Mouse (Mus musculus) cerebellum, postnatal 25 days (tissue): ENCODE measurements at regions not wholly inside any gene's neighbourhood (a gene's known extent, or its start where the extent isn't known, plus 50 kb on each side); places are given as distances from the start of the nearest gene placed in this dataset.
"Not testable (repeated sequence)": the region's sequence is repeated elsewhere in the genome, so short reads cannot be mapped to it uniquely, and the experiment has no call there.

ENCODE experiments used
- DNase-seq, 2 experiments: peaks; one replicate each; pipeline ENCODE4 v3.0.0; 2021; ENCODE audit warnings: mixed read lengths in 2 of 2

DNA sequence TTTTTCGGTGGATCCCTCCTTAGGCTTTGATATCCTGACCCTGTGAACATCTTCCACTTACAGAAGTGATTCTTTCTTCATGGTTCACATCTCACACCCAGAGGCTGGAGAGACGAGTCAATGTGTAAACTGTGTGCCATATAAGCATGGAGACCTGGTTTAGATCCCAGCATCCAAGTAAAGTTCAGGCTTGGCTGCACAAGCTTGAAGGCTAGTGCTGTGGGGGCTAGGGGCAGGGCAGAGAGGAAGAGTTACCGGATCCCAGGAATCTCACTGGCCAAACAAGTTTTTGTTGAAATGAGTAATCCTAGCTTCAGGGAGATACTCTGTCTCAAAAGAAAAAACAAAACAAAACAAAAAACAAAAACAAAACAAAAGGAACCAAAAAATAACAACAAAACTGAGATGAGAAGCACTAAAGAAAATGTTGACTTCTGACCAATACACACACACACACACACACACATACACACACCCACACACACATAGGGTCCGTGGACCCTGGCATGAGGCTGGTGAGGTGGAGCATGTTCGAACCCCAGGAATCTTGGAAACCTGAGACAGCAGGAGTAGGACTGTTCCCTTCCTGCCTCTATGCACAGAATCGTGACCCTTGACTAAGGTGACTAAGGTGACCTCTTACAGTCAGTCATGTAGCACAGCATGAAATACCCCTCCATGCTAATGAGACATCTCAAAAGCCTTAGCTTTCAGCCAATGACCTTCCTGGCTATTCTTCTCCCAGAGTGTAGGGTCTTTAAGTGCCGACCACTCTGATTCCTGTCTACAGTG lies 55.2 kb downstream of the Gm12728 start:
- DNase-seq, result no peak

DNA sequence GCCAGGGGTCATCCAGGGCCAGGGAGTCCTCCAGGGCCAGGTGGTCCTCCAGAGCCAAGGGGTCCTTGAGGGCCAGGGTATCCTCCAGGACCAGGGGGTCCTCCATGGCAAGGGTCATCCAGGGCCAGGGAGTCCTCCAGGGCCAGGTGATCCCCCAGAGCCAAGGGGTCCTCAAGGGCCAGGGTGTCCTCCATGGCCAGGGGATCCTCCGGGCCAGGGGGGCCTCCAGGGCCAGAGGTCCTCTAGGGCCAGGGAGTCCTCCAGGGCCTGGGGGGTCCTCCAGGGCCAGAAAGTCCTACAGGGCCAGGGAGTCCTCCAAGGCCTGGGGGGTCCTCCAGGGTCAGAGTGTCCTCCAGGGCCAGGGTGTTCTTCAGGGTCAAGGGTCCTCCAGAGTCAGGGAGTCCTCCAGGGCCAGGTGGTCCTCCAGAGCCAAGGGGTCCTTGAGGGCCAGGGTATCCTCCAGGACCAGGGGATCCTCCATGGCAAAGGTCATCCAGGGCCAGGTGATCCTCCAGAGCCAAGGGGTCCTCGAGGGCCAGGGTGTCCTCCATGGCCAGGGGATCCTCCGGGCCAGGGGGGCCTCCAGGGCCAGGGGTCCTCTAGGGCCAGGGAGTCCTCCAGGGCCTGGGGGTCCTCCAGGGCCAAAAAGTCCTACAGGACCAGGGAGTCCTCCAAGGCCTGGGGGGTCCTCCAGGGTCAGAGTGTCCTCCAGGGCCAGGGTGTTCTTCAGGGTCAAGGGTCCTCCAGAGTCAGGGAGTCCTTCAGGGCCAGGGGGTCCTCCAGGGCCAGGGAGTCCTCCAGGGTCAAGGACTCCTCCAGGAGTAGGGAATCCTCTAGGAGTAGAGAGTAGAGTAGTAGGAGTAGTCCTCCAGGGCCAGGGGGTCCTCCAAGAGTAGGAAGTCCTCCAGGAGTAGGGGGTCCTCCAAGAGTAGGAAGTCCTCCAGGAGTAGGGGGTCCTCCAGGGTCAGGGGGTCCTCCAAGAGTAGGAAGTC lies 56.6 kb downstream of the Gm12728 start:
- not testable (repeated sequence) for DNase-seq

- no peak for DNase-seq
Observed at GRCm38 (mm10) chr4:105853086-105853485, 63.4 kb downstream of the Gm12728 start.

GRCm38 (mm10) chr4:105859052-105859864 lies 69.6 kb downstream of the Gm12728 start:
- no peak for DNase-seq

DNA sequence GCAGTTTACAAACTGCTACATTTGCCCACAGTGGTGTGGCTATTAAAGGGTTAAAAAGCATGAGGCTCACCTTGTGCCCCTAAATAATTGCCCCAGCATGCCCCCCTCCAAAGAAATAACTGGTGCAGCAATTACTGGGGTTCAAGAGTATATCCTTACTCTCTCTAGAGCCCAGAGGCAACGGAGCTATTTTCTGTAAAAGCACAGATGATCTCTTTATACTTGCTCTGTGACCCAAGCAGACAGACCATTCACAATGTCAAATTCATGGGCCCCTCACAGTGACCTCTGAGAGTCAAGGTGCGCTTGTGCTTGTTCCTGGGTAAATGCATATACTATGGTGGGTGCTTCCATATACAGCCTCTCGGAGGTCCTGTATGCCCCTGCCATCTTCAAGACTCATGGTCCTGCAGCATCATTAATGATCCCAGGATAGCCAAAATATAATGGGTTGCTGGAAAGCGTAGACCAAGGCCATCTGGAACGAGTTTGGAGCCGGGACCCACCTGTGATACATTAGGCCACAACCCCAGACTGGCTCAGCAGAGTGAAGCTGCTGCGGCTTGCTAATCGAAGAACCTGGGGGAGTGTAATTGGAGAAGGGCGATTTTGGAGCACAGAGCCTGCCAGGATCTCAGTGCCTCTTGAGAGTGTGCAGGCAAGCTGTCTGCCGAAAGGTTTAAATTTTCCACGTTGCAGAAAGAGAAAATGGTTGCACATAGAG lies 71.4 kb downstream of the Gm12728 start:
- no peak for DNase-seq

DNA sequence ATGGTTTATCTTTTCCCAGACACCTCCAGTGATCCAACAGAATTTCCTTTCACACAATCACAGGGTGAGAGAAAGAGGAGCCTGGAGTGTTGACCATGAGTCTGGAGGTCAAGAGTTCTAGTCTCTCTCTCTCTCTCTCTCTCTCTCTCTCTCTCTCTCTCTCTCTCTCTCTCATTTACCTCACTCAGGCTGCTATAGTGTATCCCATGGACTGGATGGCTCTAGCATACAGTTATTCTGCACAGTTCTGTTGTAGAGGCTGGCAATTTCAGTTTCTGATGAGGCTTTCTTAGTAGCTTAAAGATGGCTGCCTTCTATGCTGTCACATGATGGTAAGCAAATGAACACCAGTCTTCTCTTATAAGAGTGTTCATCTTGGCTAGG lies 72.0 kb downstream of the Gm12728 start:
- no peak for DNase-seq

DNA sequence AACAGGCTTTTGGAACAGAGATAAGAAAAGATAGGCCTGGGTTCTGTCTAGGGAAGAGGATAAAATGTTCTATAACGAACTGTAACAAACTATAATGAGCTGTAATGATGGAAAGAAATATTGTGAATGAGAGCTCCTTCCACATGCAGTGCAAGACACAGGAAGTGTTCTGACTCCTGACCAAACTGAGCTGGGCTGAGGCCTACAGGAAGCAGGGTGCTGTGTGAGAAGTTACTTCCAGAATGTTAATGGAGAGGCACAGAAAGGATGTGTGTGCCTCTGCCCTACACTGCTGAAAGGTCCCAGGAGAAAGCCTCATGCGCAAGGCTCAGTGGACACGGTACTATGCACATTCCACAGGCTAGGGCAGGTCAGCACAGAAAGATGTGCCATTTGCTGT lies 80.8 kb downstream of the Gm12728 start:
- no peak for DNase-seq

GRCm38 (mm10) chr4:105877246-105877645 lies 87.6 kb downstream of the Gm12728 start:
- DNase-seq, result no peak

GRCm38 (mm10) chr4:105879891-105880290 lies 90.2 kb downstream of the Gm12728 start:
- no peak for DNase-seq

GRCm38 (mm10) chr4:105884791-105885190 lies 95.1 kb downstream of the Gm12728 start:
- no peak for DNase-seq

GRCm38 (mm10) chr4:105891438-105891837 lies 101.8 kb downstream of the Gm12728 start:
- DNase-seq, result no peak

GRCm38 (mm10) chr4:105892065-105892464 lies 102.4 kb downstream of the Gm12728 start:
- DNase-seq, result no peak

- no peak for DNase-seq
Observed at GRCm38 (mm10) chr4:105895116-105895515, 105.4 kb downstream of the Gm12728 start.

GRCm38 (mm10) chr4:105898054-105898847 lies 108.6 kb downstream of the Gm12728 start:
- DNase-seq, result no peak

DNA sequence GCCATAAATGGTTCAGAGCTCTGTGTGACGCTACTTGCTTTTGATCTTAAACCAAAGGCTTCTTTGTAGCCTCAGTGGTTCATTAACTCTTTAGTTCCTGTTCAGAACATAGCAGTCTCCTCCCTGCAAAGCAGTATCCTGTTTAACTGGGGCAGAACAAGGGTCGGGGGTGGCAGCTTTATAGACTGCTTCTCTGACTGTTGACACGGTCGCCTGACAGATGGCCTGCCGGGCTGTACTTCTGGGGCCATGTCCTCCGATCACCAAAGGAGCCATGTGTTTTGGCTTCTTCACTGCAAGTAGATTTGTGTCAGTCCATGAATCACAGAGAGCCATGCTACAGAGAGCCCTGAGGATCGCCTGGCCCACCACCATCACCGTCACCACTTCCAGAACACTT lies 115.2 kb downstream of the Gm12728 start:
- no peak for DNase-seq

DNA sequence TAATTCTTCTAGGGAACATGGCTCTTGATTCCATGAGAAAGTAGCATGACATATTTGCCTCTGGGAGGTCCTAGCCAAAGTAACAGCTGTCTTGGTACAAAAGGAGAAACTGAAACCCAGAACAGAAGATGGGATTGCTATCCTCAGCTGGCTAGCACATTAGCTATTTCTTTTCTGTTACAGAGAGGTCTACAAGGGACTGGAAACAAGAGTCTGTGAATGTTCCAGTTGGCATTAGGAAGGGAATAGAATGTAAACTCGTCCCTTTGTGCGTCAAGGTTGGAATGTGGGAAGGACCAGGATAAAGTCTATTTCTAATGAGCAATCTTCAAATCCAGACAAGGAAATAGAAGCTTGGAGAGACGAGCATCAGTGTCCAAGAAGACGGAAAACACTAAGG lies 116.7 kb downstream of the Gm12728 start:
- DNase-seq, result no peak

DNA sequence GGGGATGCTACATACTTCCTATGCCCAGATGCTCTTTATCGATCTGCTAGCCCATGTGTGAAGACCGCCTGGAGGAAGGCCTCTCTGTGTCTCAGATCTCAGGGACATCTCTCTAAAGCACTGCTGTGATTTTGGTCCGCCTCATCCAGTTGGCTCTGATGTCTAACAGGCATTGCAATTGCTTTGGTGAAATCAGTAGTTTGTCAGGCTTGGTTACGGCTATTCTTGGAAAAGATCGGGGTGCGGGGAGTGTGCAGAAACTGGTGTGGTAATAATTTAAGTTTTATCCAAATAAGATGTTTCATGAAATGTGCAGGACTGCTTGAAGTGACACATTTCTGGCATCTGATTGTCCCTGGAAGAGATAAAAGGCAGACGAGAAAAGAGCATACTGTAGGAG lies 117.9 kb downstream of the Gm12728 start:
- DNase-seq, result no peak

- no peak for DNase-seq
Observed at GRCm38 (mm10) chr4:105908281-105908680, 118.6 kb downstream of the Gm12728 start.

DNA sequence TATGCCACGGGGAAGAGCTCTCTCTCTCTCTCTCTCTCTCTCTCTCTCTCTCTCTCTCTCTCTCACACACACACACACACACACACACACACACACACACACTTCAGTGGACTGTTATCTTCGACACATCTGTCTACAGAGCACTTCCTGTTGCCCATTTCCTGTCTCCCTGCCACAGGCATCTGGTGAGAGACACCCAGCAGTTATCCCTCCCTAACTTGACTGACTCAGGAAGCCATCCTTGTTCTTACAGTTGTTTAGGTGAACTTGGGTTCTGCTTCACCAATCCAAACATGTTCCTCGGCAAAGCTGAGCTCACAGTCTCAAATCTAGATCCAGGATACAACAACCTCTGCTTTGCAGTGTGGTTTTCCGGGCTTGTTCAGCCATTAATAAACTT lies 119.6 kb downstream of the Gm12728 start:
- no peak for DNase-seq

- no peak for DNase-seq
Observed at GRCm38 (mm10) chr4:105910666-105911065, 121.0 kb downstream of the Gm12728 start.

DNA sequence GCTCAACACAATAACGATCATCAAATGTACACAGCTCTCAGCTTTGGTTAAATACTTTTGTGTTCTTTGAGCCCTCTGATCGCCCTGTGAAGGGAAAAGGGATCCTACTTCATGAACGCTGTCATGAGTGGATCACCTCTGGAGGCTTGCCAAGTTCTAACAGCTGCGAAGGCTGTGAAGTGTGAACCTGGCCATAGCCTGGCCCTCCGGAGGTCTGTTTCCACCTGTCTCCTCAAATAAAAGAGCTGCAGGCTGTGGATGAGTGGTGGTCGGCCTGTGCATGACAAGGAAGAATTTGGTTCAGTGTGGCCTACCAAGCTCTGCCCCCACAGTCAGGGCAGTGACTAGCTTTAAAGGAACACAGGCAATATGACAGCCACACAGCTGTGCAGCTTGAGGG lies 122.0 kb downstream of the Gm12728 start:
- DNase-seq, result no peak
